Comparison of ENCODE assay signal across 10 mouse cellular contexts in the genomic region with DNA sequence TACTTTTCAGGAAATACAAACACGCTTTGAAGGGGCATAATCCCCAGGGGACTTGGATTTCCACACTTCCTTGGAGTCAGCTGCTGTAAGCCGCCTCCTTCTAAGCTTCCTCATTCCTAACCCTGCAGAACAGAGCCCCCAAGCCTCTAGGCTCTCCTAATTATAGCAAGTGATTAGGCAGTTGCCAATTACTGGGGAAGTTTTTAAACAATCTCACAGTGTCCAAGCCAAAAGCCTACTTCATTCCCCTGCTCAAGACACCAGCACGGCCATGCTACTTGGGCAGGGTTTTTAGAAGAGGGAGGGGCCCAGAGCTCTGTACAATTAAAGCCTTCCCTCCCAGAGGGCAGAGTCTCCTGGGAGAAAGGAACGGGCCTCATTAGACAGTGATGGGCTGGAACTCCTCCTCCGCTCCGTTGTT. TPM values are rescaled to one million over a fixed set of nuclear protein-coding genes. Genes with fewer than 3 reads are reported as not detected.
A peak's percentile ranks its signal among the peaks of the same experiment; 100 is the strongest.
DNase-seq lines count a peak whose midpoint lies in the region; ATAC-seq and TF ChIP-seq lines count a peak whose summit lies in the region.
"Had no signal": no experiment of that assay in that cellular context is flagged by ENCODE, and none has a peak within 500 bp of the region (broad histone marks: within the 10 kb centered on the region; RNA-seq: fewer than 3 reads in every experiment).

No protein-coding gene starts in this region.

- TF ChIP-seq CTCF in midbrain, postnatal 0 days (IDR thresholded peaks at IDR 0.05) = no peak

- H3K4me1 ChIP-seq in liver, embryonic 15.5 days (replicated peaks) = no peaks in the 10 kb centered on the region
- no peaks in the 10 kb centered on the region; the same call in 1 of the 2 replicates for H3K4me1 ChIP-seq in liver, embryonic 12.5 days
- peaks cover 34% of the 10 kb centered on the region for H3K4me1 ChIP-seq in embryonic facial prominence, embryonic 10.5 days
- H3K4me1 ChIP-seq in forebrain, embryonic 14.5 days (ENCODE audit: control insufficient read depth, insufficient read depth, low read length) = peaks cover 13% of the 10 kb centered on the region; the same call in 1 of the 2 replicates
- peaks cover 4% of the 10 kb centered on the region; the same call in 1 of the 2 replicates for H3K4me1 ChIP-seq in midbrain, postnatal 0 days (ENCODE audit: insufficient read depth, low read length)

- 0 out of 2 replicates have a peak, but pooled peaks have one; percentile 7 for ATAC-seq in liver, embryonic 15.5 days (ENCODE audit: insufficient read depth)
- no peak for ATAC-seq in liver, embryonic 12.5 days
- ATAC-seq in forebrain, embryonic 14.5 days = peak; percentile 66
- ATAC-seq in midbrain, postnatal 0 days (ENCODE audit: low FRiP score) = no peak
- ATAC-seq in frontal cortex, adult (ENCODE audit: low TSS enrichment) = no peak

- no peaks in the 10 kb centered on the region for H3K9me3 ChIP-seq in liver, embryonic 15.5 days (replicated peaks)
- H3K9me3 ChIP-seq in liver, embryonic 12.5 days (replicated peaks) = no peaks in the 10 kb centered on the region
- no peaks in the 10 kb centered on the region for H3K9me3 ChIP-seq in embryonic facial prominence, embryonic 10.5 days
- H3K9me3 ChIP-seq in forebrain, embryonic 14.5 days (replicated peaks; ENCODE audit: control insufficient read depth, low read length) = no peaks in the 10 kb centered on the region
- no peaks in the 10 kb centered on the region for H3K9me3 ChIP-seq in midbrain, postnatal 0 days (ENCODE audit: low read length)

- DNase-seq in embryonic facial prominence, embryonic 10.5 days (ENCODE audit: low spot score) = peak; percentile 36
- DNase-seq in forebrain, embryonic 14.5 days (ENCODE audit: low spot score) = peak; percentile 86
- peak; percentile 43 for DNase-seq in midbrain, postnatal 0 days (ENCODE audit: low spot score)
- no peak for DNase-seq in right cerebral cortex, postnatal 14 days
- DNase-seq: layer of hippocampus, postnatal 36 days had no signal

- H3K36me3 ChIP-seq in liver, embryonic 15.5 days (replicated peaks) = no peaks in the 10 kb centered on the region
- H3K36me3 ChIP-seq in liver, embryonic 12.5 days = no peaks in the 10 kb centered on the region
- H3K36me3 ChIP-seq in embryonic facial prominence, embryonic 10.5 days (replicated peaks) = no peaks in the 10 kb centered on the region
- no peaks in the 10 kb centered on the region for H3K36me3 ChIP-seq in forebrain, embryonic 14.5 days (ENCODE audit: control insufficient read depth, insufficient read depth, low read length)
- H3K36me3 ChIP-seq in midbrain, postnatal 0 days (ENCODE audit: insufficient read depth, low read length) = no peaks in the 10 kb centered on the region
- H3K36me3 ChIP-seq: hindbrain, embryonic 13.5 days had no signal

- peaks cover 66% of the 10 kb centered on the region for H3K27me3 ChIP-seq in liver, embryonic 15.5 days
- peaks cover 66% of the 10 kb centered on the region for H3K27me3 ChIP-seq in liver, embryonic 12.5 days (replicated peaks)
- peaks cover 57% of the 10 kb centered on the region for H3K27me3 ChIP-seq in embryonic facial prominence, embryonic 10.5 days (replicated peaks; ENCODE audit: low read depth, poor library complexity, severe bottlenecking)
- peaks cover 36% of the 10 kb centered on the region for H3K27me3 ChIP-seq in forebrain, embryonic 14.5 days (replicated peaks; ENCODE audit: control insufficient read depth, insufficient read depth, low read length)
- peaks cover 4% of the 10 kb centered on the region; the same call in 1 of the 2 replicates for H3K27me3 ChIP-seq in midbrain, postnatal 0 days (ENCODE audit: insufficient read depth, low read length)

- no peak overlapping the region for H3K9ac ChIP-seq in liver, embryonic 15.5 days
- no peak overlapping the region for H3K9ac ChIP-seq in liver, embryonic 12.5 days
- no peak overlapping the region for H3K9ac ChIP-seq in forebrain, embryonic 14.5 days (ENCODE audit: low read length)
- no peak overlapping the region for H3K9ac ChIP-seq in midbrain, postnatal 0 days (replicated peaks; ENCODE audit: low read length, poor library complexity, severe bottlenecking)
- H3K9ac ChIP-seq: hindbrain, embryonic 13.5 days had no signal

- no peak overlapping the region for H3K4me2 ChIP-seq in liver, embryonic 15.5 days
- no peak overlapping the region for H3K4me2 ChIP-seq in liver, embryonic 12.5 days
- H3K4me2 ChIP-seq in forebrain, embryonic 14.5 days (ENCODE audit: low read length) = no peak overlapping the region
- H3K4me2 ChIP-seq in midbrain, postnatal 0 days (ENCODE audit: low read depth, low read length, poor library complexity, severe bottlenecking) = no peak overlapping the region
- H3K4me2 ChIP-seq: hindbrain, embryonic 13.5 days had no signal

- no peak overlapping the region for H3K4me3 ChIP-seq in liver, embryonic 15.5 days (replicated peaks)
- no peak overlapping the region for H3K4me3 ChIP-seq in liver, embryonic 12.5 days
- no peak overlapping the region for H3K4me3 ChIP-seq in embryonic facial prominence, embryonic 10.5 days
- no peak overlapping the region for H3K4me3 ChIP-seq in forebrain, embryonic 14.5 days (ENCODE audit: low read depth, low read length)
- H3K4me3 ChIP-seq in midbrain, postnatal 0 days (ENCODE audit: low read depth, low read length) = no peak overlapping the region
- H3K4me3 ChIP-seq: hindbrain, embryonic 13.5 days had no signal

- H3K27ac ChIP-seq in liver, embryonic 15.5 days (replicated peaks) = no peak overlapping the region
- no peak overlapping the region for H3K27ac ChIP-seq in liver, embryonic 12.5 days
- no peak overlapping the region for H3K27ac ChIP-seq in embryonic facial prominence, embryonic 10.5 days (replicated peaks)
- H3K27ac ChIP-seq in forebrain, embryonic 14.5 days (ENCODE audit: low read depth, low read length) = no peak overlapping the region
- no peak overlapping the region for H3K27ac ChIP-seq in midbrain, postnatal 0 days (ENCODE audit: low read depth, low read length)
- H3K27ac ChIP-seq: hindbrain, embryonic 13.5 days had no signal

- WGBS in liver, embryonic 15.5 days (ENCODE audit: insufficient replicate concordance) = 39% methylated on average over 6 of the region's 6 CpGs
- WGBS in liver, embryonic 12.5 days (ENCODE audit: insufficient replicate concordance) = 44% methylated on average over 6 of the region's 6 CpGs
- WGBS in embryonic facial prominence, embryonic 10.5 days = 16% methylated on average over 6 of the region's 6 CpGs
- WGBS in forebrain, embryonic 14.5 days = 3% methylated on average over 6 of the region's 6 CpGs
- 13% methylated on average over 6 of the region's 6 CpGs for WGBS in midbrain, postnatal 0 days

RNA-seq across cellular contexts. Expression of a gene that starts 4.1 kb away (rescaled TPM):
- 0.02 and 0.09 TPM in 2 replicates for polyA plus RNA-seq in liver, embryonic 15.5 days (2015; fragmentation: Nextera tagmentation; extraction: Ambion mirVana)
- 0.04 TPM in 1 of 2 replicates, not detected in the other for polyA plus RNA-seq in liver, embryonic 12.5 days (2016; fragmentation: Nextera tagmentation; extraction: Ambion mirVana)
- polyA plus RNA-seq in embryonic facial prominence, embryonic 10.5 days (2016; fragmentation: Nextera tagmentation; extraction: Ambion mirVana) = 0.65 and 1.3 TPM in 2 replicates
- 5.0 TPM in 2 replicates for polyA plus RNA-seq in forebrain, embryonic 14.5 days (2014; fragmentation: Nextera tagmentation; extraction: Ambion mirVana)
- 38.3 and 42.7 TPM in 2 replicates for total RNA-seq in midbrain, postnatal 0 days (2014; rRNA removed)
- 17.8 and 19.3 TPM in 2 replicates for polyA plus RNA-seq in midbrain, postnatal 0 days (2015; fragmentation: Nextera tagmentation; extraction: Ambion mirVana)
- total RNA-seq: monocyte, adult 5-6 weeks had no signal

Comparison
In these comparisons a context has a peak if more than half of its experiments do, and no peak if none do; other contexts are left out.
1. ATAC-seq: peak in liver, embryonic 15.5 days (single experiment) and forebrain, embryonic 14.5 days (single experiment); none in liver, embryonic 12.5 days (single experiment), midbrain, postnatal 0 days (single experiment) and frontal cortex, adult (single experiment).